Mouse (Mus musculus) CD4-positive, CD25-positive, alpha-beta regulatory T cell, adult 2 months (primary cell): Measurements from ENCODE around the gene AC109138.7.
A peak's percentile ranks its signal among the peaks of the same experiment; 100 is the strongest.

Experiments
- DNase-seq: peaks from one replicate; pipeline ENCODE4 v3.0.0-alpha.2; 2012; ENCODE audit warnings: low read depth, low spot score

The AC109138.7 gene

DNA sequence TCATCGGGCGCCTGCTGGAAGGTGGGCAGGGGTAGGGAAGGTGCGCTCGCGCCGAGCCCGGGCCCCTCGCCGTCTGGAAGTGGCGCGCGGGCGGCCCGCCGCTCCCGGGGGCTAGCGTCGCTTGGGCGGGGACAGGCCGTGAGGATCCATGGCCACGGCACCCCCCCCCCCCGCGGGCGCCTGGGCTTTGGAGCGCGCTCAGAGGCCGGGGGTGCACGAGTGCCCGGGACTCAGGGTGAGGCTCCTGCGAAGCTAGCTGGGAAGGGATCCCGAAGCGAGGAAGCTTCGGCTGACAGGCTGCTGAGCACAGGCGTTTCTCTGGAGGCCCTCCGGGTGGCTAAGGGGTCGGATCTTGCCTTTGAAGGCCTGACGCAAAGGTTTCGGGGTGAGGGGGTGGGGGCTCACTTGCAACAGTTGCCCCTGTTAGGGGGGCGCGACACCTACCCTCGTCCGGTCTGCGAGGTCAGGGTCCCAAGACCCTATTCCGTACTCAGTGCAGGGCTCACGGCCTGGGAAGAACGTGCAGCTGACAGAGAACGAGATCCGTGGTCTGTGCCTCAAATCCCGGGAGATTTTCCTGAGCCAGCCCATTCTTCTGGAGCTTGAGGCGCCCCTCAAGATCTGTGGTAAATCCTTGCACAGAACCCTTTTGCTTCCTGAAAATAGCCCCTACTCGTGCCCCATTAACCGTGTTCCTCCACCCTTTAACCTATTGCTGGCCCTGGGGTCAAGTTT, 21.7 kb upstream of the AC109138.7 start:
- no peak for DNase-seq

DNA sequence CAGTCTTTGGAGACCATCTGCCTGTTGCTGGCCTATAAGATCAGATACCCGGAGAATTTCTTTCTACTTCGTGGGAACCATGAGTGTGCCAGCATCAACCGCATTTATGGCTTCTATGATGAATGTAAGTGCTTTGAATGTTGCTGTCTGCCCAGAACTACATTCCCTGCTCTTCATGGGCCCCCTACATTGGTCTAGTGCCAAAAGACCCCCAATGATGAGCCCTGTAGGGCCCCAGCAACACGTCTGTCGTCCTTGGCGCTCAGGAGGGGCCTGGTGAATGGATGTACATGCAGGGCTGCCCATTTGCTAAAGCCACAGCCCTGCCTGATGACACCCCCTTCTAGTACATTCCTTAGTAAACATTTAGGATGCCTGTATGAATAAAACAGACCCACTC, 21.0 kb upstream of the AC109138.7 start:
- DNase-seq, result no peak

DNA sequence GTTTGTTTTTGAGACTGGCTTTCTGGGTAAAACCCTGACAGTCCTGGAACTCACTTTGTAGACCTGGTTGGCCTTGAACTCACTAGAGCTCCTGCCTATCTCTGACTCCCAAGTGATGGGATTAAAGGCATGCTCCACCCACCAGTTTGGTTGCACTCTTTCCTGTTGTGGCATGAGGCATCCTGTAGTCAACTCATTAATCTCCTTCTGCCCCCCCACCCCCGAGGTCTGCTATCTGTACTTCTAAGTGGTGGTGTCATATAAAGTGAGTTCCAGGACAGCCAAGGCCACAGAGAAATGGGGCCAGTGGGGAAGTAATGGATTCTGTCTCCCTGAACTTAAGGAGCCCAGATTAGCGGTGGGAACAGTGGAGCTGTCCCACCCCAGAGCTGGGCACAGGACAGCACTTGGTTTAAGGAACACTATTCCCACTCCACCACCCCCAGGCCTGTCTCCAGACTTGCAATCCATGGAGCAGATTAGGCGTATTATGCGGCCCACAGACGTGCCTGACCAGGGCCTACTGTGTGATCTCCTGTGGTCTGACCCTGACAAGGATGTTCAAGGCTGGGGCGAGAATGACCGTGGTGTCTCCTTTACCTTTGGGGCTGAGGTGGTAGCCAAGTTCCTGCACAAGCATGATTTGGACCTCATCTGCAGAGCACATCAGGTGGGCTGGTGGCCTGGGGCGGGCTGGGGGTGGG, 20.0 kb upstream of the AC109138.7 start:
- DNase-seq, result no peak

DNA sequence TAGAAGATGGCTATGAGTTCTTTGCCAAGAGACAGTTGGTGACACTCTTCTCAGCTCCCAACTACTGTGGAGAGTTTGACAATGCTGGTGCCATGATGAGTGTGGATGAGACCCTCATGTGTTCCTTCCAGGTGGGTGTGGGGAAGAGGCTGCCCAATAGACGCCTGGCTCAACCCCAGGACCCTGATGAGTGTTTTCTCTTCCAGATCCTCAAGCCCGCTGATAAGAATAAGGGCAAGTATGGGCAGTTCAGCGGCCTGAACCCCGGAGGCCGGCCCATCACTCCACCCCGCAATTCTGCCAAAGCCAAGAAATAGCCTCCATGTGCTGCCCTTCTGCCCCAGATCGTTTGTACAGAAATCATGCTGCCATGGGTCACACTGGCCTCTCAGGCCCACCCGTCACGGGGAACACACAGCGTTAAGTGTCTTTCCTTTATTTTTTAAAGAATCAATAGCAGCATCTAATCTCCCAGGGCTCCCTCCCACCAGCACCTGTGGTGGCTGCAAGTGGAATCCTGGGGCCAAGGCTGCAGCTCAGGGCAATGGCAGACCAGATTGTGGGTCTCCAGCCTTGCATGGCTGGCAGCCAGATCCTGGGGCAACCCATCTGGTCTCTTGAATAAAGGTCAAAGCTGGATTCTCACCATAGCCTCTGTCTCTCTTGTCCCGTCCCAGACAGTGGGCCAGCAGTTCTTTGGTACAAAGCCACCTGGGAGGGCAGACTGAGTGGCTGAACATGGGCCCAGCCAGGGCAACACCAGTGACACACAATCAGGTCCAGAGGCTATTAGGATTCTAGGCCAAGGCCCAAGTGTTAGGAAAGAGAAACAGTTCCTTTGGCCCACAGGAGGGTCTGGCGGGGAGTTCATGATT, 19.1 kb upstream of the AC109138.7 start:
- DNase-seq, result no peak

DNA sequence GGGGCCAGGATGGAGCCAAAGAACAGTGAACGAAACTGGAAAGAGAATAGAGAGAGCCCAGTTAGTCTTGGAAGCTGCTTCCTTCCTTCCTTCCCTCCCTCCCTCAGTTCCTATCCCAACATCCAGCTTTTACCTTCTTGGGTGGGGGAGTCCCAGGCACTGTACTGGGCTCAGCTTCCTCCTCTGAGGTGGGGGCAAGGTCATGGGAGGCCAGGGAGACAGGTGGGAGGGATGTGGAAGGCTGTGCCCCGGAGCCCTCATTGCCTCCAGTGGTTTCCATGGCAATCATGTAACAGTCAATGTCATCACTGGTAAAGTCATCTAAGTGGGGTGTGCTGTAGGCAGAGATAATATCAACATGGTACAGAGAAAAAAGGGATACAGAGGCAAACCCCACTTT, 18.1 kb upstream of the AC109138.7 start:
- DNase-seq, result no peak

DNA sequence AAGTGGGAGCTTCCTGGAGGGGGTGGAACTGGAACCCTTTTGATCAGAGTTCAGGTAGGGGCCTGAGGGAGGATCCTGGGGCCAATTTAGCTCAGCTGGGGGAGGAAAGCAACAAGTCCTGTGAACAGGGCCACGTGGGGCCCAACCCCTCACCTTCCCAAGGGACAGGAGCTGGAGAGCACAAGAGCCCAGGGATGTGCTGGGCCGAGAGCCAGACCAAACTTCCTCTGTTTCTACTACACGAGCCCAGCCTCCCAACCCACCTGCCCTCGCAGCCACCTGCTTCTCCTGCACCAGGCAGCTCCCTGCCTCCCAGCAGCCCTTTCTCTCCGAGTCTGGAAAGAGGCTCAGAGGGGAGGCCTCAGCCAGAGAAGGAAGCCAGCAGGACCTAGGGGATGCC, 17.6 kb upstream of the AC109138.7 start:
- no peak for DNase-seq

DNA sequence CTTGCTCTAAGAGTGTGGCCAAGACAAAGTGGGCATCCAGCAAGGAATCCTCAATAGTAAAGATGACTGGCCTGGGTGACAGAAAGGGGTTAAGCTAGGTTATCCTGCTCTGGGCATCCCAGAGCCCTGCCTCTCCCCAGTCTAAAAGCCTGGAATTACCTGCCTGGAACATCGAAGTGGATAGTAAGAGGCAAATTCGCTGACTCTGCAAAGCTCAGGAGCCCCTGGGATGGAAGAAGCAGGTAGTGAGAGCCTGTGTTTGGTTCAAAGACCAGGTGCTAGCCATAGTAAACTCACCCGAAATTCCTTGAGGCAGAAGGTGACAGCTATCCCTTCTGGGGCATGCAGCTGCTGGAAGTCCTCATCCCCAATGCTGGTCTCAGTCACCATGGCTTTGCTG, 17.0 kb upstream of the AC109138.7 start:
- DNase-seq, result no peak

DNA sequence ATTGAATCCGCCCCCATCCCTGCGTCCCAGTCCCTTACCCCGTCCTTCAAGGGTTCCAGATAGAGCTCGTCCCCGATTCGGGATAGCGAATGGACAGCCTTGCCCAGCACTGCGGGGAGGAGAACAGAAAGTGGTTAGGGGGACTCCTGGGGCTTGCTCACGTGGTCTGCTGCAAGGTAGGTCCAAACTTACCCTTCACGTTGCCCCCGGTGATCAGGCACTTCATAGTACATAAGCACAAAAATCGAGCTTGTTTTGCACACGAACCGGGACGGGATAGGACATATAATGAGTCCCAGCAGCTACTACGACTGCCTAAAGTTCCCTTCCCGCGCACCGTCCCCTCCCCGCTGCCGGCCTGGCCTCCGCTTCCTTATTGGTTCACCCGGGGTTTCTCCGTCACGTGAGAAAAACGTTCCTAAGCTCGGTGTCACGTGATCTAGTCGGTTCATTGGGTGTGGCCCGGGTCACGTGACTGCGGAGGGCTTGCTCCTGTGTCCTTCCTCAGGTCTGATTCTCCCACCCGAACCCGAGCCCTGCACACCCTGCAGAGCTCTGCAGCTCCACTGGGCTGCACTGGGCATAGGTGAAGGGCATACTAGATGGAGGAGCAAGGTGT, 12.8 kb upstream of the AC109138.7 start, which contains the start of gene Rad9a:
Gene Rad9a (minus strand): TSS at position 372 of the 619 bp plus-strand sequence.
- peak; percentile 96 for DNase-seq

DNA sequence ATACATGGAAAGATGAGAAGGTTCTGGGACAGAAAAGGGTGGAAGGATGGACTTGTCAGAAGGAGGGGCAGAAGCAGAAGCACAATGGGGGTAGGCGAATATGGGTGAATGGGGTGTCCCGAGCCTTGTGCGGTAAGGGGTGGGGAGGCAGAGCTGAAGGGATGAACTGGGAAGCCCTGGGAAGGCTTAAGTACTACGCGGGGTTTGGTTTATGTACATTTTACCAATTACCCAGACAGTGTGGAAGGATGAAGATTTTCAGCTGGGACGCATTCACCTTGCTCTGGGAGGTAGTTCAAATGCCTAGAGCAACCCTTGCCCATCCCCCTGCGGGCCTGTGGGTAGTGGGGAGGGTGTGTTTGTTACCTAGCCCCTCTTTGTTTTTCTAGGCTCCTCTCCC, 12.0 kb upstream of the AC109138.7 start:
- DNase-seq, result no peak

DNA sequence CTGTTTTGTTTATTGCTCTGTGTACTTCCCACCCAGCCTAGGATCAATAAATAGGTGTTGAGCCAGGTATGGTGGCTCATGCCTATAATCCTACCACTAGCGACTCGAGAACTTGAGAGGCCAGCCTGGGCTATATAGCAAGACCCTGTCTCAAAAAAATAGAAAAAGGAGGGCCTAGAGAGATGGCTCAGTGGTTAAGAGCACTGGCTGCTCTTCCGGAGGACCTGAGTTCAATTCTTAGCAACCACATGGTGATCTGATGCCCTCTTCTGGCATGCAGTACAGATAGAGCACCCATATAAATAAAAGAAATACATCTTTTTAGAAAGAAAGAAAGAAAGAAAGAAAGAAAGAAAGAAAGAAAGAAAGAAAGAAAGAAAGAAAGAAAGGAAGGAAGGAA, 11.0 kb upstream of the AC109138.7 start:
- DNase-seq, result peak; percentile 76

DNA sequence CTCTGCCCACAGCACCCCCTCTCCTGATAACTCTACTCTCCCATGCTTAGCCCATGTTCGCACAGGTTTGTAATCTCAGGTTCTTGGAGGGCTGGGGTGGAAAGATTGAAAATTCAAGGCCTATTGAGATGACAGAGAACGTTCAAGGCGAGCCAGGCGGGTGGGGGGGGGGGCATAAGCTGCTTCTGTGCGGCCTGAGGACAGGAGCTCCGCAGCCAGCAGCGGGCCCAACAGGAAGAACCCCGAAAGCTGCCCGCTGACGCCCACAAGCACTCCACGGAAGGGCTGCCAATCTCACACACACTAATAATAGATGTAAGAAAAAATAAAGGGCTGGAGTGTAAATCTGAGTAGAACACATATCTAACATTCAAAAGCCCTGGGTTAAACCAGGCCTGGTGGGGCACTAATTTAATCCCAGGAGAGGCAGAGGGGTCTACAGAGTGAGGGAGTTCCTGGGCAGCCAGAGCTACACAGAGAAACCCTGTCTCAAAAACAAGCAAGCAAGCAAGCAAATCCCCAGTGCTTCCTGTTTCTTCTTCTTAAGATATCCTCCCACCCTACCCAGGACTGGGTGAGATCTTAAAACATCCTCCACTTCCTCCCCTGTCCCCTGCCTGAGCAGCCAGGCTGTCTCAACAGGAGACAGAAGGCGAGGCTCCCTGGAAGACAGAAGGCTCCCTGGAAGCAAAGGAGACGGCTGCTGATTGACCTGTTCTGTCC, 10.4 kb upstream of the AC109138.7 start:
- DNase-seq, result peak; percentile 67

DNA sequence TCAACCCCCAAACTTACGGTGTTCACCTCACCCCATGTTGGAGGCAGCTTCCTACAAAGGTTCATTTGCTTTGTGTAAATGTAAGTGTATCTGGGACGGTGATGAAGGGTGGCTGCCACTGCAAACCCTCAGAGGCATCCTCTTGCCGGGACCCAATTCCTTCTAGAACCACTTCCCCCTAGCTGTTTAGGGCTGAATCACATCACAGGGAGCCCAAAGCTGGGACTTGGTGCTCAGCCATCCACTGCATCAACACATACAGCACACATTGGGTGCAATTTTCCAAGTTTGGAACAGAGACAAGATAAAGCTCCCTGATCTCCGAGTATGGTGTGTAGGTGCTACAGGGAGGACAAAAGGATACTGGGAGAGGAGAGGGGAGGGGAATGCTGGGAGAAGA, 9.3 kb upstream of the AC109138.7 start:
- peak; percentile 50 for DNase-seq

DNA sequence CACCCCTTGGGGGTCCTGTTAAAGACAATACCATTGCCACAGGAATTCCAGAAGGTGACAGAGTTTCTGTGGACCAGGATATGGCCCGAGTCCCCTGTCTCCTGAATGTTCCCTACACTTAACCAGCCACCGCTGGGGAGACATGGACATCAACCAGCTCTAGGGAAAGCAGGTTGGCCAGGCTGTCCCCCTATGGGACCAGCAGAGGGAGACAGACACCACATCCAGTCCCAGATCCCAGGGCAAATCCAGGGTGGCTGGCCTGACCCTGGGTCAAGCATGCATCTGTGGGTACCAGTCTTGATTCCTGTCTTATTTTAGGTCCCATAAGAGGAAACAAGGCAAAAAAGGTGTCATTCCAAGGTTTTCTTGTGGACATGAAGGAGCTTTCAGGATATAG, 7.2 kb upstream of the AC109138.7 start:
- DNase-seq, result peak; percentile 80

DNA sequence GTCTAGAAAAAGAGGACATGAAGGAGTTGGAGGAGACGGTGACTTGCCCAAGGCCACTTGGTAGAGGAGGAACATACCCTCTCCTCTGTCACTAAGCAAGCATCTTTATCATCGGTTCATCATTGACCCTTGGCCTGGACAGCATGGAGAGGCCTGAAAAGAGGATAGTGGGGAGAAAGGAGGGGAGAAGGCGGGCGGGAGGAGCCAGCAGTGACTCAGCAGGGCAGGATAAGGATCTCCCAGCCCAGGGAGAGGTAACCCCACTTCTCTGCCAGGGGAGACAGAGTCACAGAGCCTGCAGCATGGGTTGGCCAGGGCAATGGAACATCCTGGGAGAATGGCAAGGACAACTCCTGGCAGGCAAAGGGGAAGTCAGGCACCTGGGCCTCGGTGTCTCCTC, 5.6 kb upstream of the AC109138.7 start:
- no peak for DNase-seq

DNA sequence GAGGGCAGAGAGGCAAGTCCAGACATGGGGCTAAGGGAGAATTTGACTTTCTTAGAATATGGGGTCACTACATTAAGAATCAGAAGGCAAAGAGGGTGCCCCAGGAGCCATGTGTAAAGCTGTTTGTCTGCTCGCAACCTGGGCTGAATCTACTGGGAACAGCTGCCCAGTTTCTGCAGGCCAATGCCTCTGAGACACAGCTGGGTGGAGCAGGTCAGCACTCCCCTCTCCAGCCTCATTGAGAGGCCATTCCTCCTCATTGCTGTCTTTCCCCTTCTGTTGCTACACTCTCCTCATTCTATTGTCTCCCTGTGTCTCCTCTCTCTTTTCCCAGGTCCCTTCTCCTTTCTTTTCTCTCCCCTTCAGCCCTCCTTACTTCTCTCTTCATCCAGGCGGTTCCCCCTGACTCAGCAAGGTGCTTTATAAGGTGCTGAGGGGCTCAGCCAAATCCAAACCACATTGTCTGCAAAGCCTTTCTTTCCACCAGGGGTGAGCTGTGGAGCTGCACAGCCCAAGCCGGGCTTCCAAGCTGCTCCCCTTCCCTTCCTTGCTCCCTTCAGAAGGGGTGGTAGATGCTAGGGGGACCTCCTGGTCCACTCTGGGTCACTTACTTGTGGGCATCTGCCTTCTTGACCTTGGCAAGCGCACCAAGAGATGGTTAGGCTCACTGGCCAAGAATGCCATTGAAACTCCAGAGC, 2.1 kb upstream of the AC109138.7 start:
- DNase-seq, result peak; percentile 7

DNA sequence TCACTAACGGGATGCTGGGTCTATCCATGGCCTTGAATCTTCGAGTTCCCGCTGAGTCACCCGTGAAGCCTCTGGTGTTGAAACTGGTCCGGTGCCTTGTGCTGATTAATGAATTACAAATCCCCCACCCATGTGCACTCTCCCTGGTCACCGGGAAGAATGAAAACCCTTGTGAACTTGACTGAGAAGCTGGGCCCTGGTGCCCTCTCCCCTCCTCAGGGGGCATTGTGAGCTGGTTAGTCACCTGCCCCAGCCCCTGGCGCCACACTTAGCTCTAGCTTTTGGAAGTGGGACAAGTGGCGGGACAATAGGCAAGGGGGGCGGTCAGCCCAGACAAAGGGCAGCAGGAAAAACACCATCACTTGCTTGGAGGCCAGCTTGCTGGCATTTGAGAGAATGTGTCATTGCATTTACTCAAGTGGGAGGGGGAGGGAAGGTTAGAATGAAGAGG, 608 bp upstream of the AC109138.7 start:
- DNase-seq, result peak; percentile 33

DNA sequence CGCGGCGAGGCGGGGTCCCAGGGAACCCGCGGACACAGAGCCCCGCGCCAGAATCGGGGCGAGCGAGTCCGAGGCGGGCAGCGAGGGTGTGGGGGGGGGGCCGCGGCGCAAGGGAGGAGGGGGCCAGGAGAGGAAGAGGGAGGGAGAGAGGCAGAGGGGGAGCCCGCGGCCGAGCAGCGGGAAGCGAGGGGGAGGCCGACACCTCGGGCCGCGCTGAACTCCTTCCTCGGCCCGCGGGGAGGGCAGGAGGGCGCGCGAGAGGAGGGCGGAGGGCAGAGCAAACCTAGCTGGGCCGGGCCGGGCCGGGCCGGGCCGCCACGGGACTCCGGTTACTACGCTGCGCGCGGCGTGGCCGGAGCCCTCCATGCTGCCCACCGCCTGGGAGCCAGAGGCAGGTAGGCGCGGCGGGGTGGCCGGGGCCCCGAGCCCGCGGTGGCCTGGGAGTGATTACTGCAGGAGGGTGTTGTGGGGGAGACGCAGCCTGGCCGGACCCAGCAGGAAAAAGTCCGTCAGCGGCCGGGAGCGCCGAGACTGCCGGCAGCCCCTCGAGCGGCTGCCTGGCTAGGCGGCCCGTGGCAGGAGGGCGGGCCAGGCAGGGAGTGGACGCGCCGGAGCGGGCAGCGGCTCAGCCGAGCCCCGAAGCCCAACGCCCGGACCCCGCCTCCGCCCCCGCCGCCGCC, 754 bp downstream of the AC109138.7 start:
- DNase-seq, result peak; percentile 58

DNA sequence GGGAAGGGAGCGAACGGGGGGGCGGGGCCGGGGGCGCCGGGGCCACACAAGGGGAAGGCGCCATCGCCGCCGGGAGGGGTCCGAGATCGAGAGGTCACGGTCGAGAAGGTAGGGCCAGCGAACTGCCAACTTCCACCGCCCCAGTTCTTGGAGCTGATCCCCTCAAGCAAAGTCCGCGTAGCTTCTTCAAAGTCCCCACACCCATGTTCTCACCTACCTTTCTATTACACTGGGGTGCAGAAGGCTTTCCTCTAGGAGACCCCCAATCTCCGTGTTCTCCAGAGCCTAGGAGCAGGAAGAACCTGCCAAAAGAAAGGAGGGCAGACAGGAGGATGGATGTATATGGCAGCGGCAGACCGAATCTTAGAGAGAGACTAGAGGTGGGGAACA, 1.3 kb downstream of the AC109138.7 start:
- DNase-seq, result no peak

DNA sequence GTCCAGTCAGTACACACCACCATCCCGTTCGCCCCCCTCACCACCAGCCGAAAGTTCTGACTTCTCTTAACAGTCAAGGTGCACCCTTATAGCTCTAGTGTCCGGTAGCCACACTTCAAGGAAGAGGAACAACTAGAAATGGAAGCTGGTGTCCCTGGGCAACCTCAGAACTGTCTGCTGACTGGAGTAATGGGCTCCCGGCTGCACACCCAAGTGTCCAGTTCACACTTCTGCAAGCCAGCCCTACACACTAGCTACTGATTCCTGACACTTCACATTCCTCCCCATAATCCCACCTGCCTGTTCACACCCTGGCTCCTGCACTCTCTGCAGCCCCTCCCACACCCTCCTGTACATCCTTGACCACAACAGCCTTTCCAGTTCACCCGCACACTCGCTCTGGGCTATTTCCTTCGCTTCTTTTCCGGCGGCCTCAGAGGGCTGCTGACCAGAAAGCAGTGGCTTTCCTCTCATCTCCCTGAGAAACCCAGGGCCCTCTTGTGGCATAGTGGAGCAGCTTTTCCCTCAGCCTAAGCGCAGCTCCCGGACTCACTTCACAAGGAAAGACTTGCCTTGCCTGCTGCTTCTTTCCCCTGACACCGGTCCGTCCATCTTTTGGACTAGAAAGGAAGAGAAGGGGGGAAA, 2.0 kb downstream of the AC109138.7 start:
- DNase-seq, result peak; percentile 8
